Mouse (Mus musculus) ES-E14 (cell line): Measurements from ENCODE around the gene Gsx2.

Source experiments
- CHD2 ChIP-seq: IDR thresholded peaks from 2 replicates; pipeline ENCODE4 v1.6.1; 2014; ENCODE audit warnings: mild to moderate bottlenecking, low read depth, low read length, inconsistent platforms
- HCFC1 ChIP-seq: IDR thresholded peaks from 2 replicates; pipeline ENCODE4 v1.6.1; 2012; ENCODE audit warnings: low read length, inconsistent platforms, borderline replicate concordance; ENCODE audit not compliant: insufficient read depth
- MAFK ChIP-seq: IDR thresholded peaks from 2 replicates; pipeline ENCODE4 v1.6.1; 2014; ENCODE audit warnings: mild to moderate bottlenecking, low read depth, low read length, inconsistent platforms; ENCODE audit not compliant: insufficient read depth
- ZNF384 ChIP-seq: IDR thresholded peaks from 2 replicates; pipeline ENCODE4 v1.6.1; 2012; ENCODE audit warnings: low read depth, low read length, inconsistent platforms

DNA sequence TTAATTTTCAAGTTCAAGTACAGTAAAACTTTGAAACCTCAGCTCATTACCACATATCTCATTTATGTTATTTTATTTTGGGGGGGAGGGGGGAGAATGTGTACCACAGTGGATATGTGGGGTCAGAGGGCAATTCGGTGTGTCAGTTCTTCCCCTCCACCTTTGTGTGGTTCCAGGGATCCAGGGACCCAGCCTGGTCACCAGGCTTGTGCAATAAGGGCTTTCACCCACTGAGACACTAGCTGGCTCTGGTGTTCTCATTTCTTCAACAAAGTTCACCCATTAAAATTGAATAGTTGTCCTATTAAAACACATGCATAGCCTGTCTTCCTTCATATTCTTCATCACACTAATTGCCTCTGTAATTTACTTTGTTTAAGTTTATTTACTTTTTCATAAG lies 36.1 kb upstream of the Gsx2 start:
- TF ChIP-seq MAFK = no peak
- TF ChIP-seq HCFC1 = no peak
- TF ChIP-seq ZNF384 = no peak
- no peak for TF ChIP-seq CHD2
